Mouse (Mus musculus) layer of hippocampus, adult 2 months (tissue): ENCODE results near the gene Gpr137c. TPM values are rescaled to one million over a fixed set of nuclear protein-coding genes. Genes with fewer than 3 reads are reported as not detected.
A peak's percentile ranks its signal among the peaks of the same experiment; 100 is the strongest.

Source experiments
- DNase-seq, 2 experiments: peaks; one replicate each; pipeline ENCODE4 v3.0.0; 2022; ENCODE audit warnings: low spot score in 2 of 2
- H3K27ac ChIP-seq: fragments of 200-600 bp; 2 replicates; pipeline ENCODE4 v1.8.1; 2022
- H3K4me3 ChIP-seq: fragments of 200-600 bp; 2 replicates; pipeline ENCODE4 v1.8.1; 2022; ENCODE audit warnings: mild to moderate bottlenecking
- CTCF ChIP-seq: fragments of 200-600 bp; conservative IDR thresholded peaks from 2 replicates; pipeline ENCODE4 v1.8.1; 2022; ENCODE audit warnings: antibody characterized with exemption, mild to moderate bottlenecking, moderate library complexity
- total RNA-seq, 2 experiments: library from RNA; stranded (reverse); gene quantifications; 2 replicates each; pipeline ENCODE4 v1.2.3; 2021

Gene Gpr137c
- total RNA-seq, 2 experiments from 2014 or later, result 23.3 to 23.4 TPM

DNA sequence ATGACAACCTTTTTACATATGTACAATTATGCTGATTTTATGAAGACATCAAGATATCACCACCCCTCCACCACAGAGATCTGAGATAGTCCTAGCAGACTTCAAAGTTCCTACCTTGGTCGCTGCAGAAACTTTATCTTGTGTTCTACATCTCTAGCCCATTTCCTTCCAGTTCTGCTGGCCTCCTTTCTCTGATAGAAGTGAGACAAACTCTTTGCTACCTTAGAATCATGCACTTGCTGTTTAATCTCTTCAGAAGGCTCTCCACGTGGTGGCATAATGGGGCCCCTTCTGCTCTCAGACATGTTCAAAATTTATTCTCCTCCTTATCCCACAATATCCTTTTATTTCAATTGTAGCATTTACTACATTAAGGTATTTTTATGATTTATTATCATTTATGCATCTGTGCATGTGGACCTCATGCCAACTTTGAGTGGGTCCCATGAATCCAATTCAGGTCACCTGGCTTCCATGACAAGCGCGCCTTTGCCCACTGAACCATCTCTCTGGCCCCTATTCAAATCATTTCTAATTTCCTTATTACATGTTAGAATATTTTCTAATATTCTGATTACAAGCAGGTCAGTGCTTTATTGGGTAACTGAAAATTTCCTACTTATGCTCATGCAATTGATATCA lies 108.7 kb downstream of the Gpr137c start:
- no peak for DNase-seq
- Histone ChIP-seq H3K4me3 (no peak overlapping the region), H3K27ac (no peak overlapping the region)
- TF ChIP-seq CTCF, result no peak

DNA sequence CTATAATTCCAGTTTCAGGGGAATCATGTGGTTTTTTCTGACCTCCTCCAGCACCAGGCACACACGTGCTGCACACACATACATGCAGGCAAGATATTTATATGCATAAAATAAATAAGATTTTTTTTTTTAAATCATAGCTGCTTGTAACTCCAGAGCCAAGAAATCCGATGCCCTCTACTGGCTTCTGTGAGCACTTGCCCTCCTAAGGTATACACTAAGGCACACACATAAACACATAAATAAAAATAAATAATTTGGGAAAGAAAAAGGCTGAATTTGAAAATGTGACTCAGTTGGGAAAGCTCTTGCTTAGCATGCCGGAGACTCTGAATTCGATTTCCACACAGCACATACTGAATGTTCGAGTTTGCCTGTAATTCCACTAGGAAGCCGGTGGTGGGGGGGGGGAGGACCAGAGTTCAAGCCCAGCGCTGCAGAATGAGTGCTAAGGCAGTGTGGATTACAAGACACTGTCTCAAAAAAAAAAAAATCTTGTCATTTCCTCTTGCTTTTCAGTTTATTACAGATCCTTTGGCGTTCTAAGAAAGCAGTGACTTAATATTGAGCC lies 109.6 kb downstream of the Gpr137c start:
- Histone ChIP-seq H3K4me3 (peak overlapping the region; percentile 90), H3K27ac (peak overlapping the region; percentile 46; the same call in 1 of the 2 replicates)
- no peak for DNase-seq
- TF ChIP-seq CTCF, result no peak

DNA sequence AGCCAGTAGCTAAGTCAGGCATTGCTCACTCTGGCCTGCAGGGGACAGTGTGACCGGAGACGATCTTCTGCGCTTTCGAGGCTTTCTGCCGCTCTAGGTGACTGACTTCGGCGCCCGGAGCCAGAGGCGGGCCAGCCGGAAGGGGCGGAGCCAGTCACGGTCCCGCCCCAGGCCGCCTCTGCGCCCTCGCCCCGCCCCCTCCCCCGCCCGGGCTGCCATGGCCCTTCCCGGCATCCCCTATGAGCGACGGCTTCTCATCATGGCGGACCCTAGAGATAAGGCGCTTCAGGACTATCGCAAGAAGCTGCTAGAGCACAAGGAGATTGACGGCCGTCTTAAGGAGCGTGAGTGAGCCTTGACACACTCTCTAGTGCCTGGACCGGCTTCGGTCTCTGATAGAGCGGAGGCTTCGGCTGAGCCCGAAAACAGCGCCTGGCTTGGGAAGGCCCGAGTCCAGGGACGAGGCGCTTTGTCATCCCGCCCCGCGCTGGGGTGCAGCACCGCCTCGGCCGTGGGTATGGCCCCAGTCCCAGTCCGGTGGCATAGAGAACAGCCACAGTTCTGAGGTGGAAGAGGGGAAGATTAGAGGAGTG lies 110.2 kb downstream of the Gpr137c start, which contains the start of gene Psmc6:
Psmc6 (plus strand) TSS at position 200 of the 593 bp plus-strand sequence.
- H3K27ac ChIP-seq, result peak within 1 kb of the TSS; percentile 94
- H3K4me3 ChIP-seq, result peak within 1 kb of the TSS; percentile 90
- TF ChIP-seq CTCF, result peak; percentile 84
- peak; percentile 87 to 89 for DNase-seq

Other genes starting within 250 kb of the Gpr137c start
- under 1 TPM; 0.13 to 0.37 TPM for gene Ptger2, start 231.5 kb upstream of the Gpr137c start, total RNA-seq
- 10 to 100 TPM; 57.8 to 75.5 TPM for gene Txndc16, start 611 bp downstream of the Gpr137c start, total RNA-seq
- 10 to 100 TPM; 30.9 to 37.6 TPM for gene Ero1l, start 99.1 kb downstream of the Gpr137c start, total RNA-seq
- 10 to 100 TPM; 98.8 to 99.6 TPM for gene Psmc6, start 110.1 kb downstream of the Gpr137c start, total RNA-seq
- gene Styx, start 131.4 kb downstream of the Gpr137c start, total RNA-seq, result 10 to 100 TPM; 14.7 to 16.7 TPM
- gene Gnpnat1, start 185.2 kb downstream of the Gpr137c start, total RNA-seq, result 10 to 100 TPM; 18.4 to 19.3 TPM